Mouse (Mus musculus) adrenal gland, postnatal 25 days (tissue): ENCODE measurements around the gene Gm49320. TPM values are rescaled to one million over a fixed set of nuclear protein-coding genes. Genes with fewer than 3 reads are reported as not detected.

Experiments used
- DNase-seq: peaks from one replicate; pipeline ENCODE4 v3.0.0; 2021; ENCODE audit warnings: mixed read lengths
- total RNA-seq: library from RNA; stranded (reverse); gene quantifications from 2 replicates; pipeline ENCODE4 v1.2.3, GENCODE M21; 2021

Gm49320 gene
- total RNA-seq, 1 experiment from 2014 or later = 3.0 TPM

DNA sequence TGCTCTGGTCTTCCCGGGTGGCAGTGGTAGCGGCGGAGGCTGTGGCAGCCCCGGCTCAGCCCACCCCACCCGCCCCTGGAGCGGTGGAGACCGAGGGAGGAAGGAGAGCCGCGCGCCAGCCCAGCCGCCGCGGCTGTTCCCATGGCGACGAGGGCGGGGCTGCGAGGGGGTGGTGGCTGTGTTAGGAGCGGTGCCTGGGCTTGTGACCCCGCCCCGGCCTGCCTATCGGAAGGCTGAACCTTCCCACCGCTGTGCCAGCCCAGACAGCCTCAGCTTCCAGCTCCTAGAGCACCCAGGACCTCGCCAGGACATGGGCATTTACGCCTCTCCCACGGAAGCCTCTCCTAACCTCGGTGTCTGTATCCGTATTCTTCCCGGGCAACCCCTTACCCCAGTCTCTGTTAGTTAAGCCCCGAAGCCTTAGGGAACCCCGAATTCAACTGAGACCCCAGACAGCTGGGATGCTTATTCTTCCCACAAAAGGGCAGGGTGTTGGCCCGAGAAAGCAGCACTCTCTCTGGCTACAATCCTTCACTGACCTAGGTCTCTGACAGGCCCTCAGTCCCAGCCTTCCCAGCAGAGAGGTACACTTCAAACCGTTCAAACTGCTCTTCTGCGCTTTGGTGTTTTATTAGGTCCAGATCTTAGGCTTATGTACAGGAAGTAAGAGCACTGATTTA, 20.6 kb downstream of the Gm49320 start, which contains the start of gene Ctxn1:
Gene Ctxn1, minus strand, starts transcription at position 150 of the 680 bp plus-strand sequence.
- peak; percentile 99 for DNase-seq

DNA sequence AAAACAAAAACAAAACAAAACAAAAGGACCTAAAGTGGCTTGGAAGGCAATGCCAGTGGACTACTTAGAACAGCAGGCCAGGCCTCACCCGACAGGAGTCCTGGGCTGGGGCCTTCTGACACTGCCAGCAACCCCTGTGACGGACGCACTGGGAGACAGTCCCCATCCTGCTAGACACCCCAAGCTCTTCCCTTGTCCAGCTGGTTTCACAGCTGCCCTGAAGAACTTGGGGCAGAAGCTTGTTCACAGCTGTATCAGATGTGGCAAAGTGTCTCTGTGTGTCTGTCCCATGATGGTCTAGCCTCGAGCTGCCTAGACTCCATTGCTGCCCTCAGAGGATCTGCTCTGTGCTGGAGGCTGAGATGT, 21.1 kb downstream of the Gm49320 start:
- no peak for DNase-seq

DNA sequence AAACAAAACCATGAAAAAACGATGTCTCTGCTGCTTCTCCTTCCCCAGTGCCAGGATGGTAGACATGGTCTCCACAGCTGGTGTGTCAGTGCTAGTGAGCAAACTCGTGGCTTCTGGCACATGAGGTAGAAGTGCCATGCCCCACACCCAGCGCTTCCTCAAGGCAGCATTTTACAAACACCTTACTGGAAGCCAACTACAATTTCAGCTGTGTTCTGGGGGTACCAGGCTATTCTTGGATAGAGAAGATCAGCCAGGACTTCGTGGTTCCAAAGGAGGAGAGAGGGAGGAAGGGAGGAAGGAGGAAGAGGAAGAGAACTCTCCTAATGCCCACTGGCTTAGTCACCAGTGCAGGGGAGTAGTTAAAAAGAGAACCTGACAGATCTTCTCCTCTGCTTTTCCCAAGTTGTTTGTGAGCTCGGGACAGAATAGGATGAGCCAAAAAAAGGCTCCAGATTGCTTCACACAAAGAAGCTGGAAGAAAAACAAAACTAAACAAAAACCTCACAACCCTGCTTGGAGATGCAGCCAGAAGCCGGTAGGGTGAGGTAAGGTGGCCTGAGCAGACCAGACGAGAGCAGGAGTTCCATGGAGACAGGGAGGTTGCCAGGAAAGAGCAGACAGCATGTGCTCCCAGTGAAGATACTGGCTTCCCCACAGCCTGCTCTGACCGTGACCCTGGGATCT, 24.6 kb downstream of the Gm49320 start:
- DNase-seq = no peak

DNA sequence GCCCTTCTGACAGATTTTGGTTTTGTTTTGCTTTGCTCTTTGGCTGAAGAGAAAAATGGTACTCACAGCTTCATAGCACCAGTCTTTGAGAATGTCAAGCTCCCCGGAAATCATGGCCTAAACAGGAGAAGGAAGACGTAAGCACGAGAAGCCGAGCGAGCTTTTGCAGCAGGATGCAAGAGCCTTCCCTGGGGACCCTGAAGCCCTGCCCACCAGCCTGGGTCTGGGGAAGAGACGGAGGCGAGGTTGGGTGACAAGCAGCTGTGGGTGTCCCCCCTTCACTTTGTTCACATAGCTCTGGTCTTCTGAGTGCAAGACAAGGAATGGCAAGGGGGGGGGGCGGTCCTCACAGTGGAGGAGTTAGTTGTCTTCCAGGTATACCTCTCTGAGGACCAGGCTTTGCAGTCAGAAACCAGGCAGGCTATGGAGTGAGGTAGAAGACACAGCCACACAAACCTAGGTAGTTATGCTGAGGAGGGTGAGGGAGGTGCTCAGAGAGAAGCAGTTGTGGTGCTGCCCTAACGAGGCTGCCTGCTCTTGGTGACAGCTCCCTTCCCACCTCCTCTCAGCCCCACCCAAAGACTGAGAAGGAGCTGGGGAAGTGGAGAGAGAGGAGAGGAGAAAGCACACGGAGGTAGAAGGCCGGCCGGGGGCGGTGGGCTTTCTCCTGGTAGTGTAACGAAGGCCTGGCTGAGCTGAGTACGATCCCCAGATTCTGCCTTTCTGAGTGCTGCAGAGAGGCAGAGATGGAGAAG, 26.7 kb downstream of the Gm49320 start:
- no peak for DNase-seq

DNA sequence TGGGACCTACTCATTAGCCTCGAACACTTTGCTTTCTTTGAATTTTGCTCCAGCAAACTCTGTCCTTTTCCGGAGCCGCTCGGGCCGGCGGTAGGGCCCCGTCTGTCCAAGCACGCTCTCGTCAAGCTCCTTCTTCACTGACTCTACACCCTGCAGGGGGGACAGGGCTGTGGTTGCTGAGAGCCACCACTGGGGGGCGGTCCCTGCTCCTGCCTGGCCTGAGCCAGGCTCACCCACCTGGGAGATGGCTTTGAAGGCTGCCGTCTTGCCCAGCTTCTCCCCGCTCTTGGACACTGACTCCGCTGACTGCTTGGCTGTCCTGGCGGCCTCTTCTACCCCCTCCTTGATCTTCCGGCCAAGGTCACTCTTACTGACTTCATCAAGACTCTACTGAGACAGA, 29.0 kb downstream of the Gm49320 start:
- DNase-seq = peak; percentile 28

DNA sequence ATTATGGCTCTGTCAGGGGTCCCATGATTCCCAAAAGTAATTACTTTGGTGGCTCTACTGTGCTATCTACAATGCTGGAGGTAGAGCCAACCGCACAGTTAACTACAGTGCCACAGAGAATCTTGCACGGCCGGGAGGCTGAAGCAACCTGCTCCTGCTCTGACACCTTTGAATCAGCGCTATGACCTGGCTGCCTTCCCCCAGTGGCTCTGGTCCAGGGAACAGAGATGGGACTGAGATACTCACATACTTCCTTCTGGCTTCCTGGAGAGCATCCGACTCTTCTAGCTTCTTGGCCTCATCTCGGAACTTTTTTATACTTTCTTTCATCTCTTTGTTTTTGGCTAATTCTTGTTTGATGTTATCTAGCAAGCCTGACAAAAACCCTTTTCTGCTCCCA, 30.9 kb downstream of the Gm49320 start:
- DNase-seq = no peak

DNA sequence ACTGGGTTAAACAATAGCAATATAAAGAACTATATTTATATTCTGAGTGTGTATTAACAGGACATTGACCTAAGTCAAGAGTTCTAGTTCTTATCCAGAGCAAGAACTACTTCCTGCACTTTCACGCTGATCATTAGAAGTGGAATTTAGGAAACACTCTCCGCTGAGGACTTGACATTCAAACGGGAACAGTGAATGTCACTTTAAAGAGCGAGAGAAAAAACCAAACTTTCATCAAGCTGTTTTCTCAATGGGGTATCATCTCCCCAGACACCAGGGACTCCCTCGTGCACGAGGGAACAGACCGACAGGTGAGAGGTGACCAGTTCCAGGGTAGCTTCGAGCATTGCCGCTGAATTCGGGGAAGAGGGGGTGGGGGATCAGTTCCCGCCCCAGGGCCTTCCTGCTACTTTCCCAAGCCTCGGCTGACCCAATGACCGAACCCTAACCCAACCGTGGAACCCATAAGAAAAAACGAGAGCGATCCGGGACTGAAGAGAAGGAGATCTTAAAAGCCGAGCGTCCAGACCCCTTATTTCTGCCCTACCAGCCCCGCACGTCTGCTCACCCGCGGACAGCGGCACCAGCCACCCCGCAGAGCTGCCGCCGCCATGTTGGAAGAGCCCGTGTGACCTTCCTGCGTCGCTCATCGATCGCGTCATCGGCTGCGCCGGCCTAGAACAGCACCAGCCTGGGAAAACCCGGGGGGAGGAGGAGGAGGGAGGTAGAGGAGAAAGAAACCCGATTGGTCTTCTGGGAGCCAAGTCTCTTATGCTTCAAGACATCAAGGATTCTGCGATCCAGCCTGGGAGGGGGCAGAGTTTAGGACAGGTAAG, 36.8 kb downstream of the Gm49320 start, which contains the start of gene Timm44:
Gene Timm44, minus strand, starts transcription at position 639 of the 836 bp plus-strand sequence.
- DNase-seq = peak; percentile 94

DNA sequence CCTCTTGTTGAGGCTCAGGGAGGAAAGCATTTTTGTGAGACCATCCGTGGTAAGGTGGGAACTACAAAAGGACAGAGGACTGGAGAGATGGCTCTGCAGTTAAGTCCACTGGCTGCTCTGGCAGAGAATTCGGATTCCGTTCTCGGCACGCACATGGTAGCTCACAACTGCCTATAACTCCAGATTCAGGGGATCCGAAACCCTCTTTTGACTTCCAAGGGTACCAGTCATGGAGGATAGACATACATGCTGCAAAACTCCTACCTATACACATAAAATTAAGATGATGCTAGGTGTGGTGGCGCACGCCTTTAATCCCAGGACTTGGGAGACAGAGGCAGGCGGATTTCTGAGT, 37.4 kb downstream of the Gm49320 start:
- no peak for DNase-seq

DNA sequence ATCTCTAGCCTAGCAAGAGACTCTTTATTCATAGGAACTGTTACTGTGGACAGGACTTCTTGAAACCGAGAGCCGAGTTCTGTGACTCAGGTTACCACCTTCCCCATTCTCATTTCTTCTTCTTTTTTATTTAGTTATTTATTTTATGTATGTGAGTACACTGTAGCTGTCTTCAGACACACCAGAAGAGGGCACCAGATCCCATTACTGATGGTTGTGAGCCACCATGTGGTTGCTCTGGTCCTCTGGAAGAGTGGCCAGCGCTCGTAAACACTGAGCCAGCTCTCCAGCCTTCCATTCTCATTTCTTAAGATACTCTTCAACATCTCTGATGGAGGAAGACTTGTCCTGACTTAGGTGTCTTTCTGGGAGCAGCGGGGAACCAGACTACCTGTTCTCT, 54.1 kb downstream of the Gm49320 start:
- DNase-seq = no peak

DNA sequence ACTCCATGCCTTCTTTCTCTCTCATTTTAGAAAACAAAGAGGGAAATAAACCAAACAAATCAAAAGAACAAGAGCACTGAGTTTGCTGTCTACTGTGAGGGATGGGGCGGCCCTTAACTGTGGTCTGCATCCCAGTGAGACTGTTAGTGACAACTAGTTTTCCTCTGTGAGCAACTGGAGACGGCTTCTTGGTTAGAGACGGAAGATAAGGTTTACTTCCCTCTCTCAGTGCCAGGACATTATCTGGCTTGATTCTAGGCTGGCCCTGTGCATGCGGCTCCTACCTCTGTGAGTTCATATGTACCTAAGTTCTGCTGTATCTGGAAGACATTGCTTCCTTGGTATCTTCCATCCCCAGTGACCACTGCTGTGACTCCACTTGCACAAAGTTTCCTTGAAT, 59.2 kb downstream of the Gm49320 start:
- DNase-seq = no peak

Other genes with a start within 250 kb of the Gm49320 start
- gene Cd209f, start 133.0 kb upstream of the Gm49320 start, total RNA-seq = 0.88 and 1.6 TPM in 2 replicates
- gene Cd209g, start 104.8 kb upstream of the Gm49320 start, total RNA-seq = 0.18 TPM in 1 of 2 replicates, not detected in the other
- 31.2 and 38.6 TPM in 2 replicates for gene Evi5l, start 72.3 kb upstream of the Gm49320 start, total RNA-seq
- 4.7 and 5.2 TPM in 2 replicates for gene Prr36, start 21.4 kb upstream of the Gm49320 start, total RNA-seq
- 18.0 and 18.6 TPM in 2 replicates for gene Lrrc8e, start 12.0 kb upstream of the Gm49320 start, total RNA-seq
- gene Map2k7, start 125 bp upstream of the Gm49320 start, total RNA-seq = 99.6 and 105 TPM in 2 replicates
- gene Tgfbr3l, start 9.3 kb downstream of the Gm49320 start, total RNA-seq = 15.8 and 22.6 TPM in 2 replicates
- 30.7 and 31.8 TPM in 2 replicates for gene Snapc2, start 14.2 kb downstream of the Gm49320 start, total RNA-seq
- gene Ctxn1, start 20.4 kb downstream of the Gm49320 start, total RNA-seq = 8.0 and 8.6 TPM in 2 replicates
- 107 and 120 TPM in 2 replicates for gene Timm44, start 37.0 kb downstream of the Gm49320 start, total RNA-seq
- 18.8 and 20.2 TPM in 2 replicates for gene Ccl25, start 86.3 kb downstream of the Gm49320 start, total RNA-seq
- gene Elavl1, start 86.5 kb downstream of the Gm49320 start, total RNA-seq = 95.1 and 102 TPM in 2 replicates